Mouse (Mus musculus) layer of hippocampus, postnatal 10 days (tissue): Measurements from ENCODE around the gene H2afv. TPM values are rescaled to one million over a fixed set of nuclear protein-coding genes. Genes with fewer than 3 reads are reported as not detected.
"Not testable (repeated sequence)": the region's sequence is repeated elsewhere in the genome, so short reads cannot be mapped to it uniquely, and the experiment has no call there.

Experiments used
- DNase-seq, 2 experiments: peaks; one replicate each; pipeline ENCODE4 v3.0.0; 2021; ENCODE audit warnings: low spot score in 2 of 2
- total RNA-seq, 2 experiments: library from RNA; stranded (reverse); gene quantifications; 2 replicates each; pipeline ENCODE4 v1.2.3; 2021

Gene H2afv
- total RNA-seq, 2 experiments from 2014 or later: 48.5 to 53.6 TPM

GRCm38 (mm10) chr11:6416405-6417034 lies 27.7 kb downstream of the H2afv start:
- DNase-seq: peak; percentile 80 to 84

DNA sequence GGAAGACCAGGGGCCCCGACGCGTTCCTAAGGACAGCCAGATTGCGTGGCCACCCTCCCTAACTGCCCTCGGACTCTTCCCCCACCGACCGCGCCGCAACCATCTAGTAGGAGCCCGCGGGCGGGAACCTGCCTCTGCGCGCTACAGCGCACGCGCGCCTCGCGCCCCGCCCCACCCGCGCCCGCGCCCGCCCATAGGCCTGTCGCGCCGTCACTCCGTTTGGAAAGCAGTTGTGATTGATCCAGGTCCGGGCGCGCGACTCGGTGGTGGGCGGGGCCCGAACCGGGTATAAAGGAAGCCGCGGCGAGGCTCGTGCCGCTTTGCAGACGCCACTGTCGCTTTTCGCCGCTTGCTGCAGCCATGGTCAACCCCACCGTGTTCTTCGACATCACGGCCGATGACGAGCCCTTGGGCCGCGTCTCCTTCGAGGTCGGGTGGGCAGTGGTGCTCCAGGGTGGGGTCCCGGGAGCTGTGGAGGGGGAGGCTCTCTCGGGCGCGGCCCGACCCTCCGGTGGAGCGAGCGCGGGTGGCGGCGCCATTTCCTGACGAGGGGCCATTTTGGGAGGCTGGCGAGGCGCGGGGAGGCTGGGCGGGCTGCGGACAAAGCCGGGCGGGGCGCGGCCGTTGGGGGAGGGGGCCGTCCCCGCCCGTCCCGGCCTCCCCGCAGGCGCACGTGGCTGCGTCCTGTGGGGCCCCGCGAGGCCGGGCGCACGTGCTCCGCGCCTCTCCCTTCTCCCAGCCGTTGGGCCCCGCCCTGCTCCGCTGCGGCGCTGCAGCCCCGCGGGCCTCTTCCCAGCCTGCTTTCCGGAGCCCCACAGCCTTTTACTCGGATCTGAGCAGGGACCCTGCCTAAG lies 28.5 kb downstream of the H2afv start:
- DNase-seq: peak; percentile 100

DNA sequence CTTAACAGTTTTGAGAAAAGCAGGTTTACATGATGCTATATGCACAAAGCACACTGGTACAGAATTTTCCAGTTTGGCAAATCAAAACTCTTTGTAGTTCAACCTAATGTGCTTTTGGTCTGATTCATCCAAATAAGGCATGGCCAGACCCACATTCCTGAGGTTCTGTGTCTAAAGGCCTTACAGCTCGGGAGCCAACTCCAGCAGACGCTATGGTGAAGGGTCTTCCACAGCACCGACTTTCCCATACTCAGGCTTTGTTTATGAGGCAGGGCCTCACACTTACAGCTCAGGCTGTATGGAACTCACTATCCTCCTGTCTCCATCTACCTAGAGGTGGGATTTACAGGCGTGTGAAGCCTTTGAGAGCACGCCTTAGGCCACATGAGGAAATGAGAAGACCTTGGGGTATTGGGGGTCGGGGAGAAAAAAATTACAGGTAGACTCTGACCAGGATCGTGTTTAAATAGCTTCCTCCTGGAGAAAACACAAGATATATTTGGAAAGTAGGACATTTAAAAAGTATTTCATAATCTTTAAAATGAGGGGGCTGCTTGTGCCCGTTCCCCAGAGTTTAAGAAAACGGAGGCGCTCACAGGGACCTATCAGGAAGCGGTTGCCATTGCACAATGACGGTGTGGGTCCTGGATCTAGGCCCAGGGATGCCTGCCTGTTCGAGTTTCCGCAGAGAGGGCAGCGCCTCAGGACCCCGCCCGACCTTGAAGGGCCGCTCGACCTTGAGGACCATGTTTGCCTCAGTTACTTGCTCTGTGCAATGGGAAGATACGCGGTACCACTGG lies 29.3 kb downstream of the H2afv start, which contains the start of gene Ppia:
TSS of gene Ppia (plus strand) at position 693 of the 800 bp plus-strand sequence.
- no peak for DNase-seq

GRCm38 (mm10) chr11:6413264-6413663 lies 31.0 kb downstream of the H2afv start:
- no peak for DNase-seq

- DNase-seq: peak; percentile 90 to 91
Observed at GRCm38 (mm10) chr11:6411684-6412083, 32.6 kb downstream of the H2afv start.

- DNase-seq: not testable (repeated sequence)
Observed at GRCm38 (mm10) chr11:6410755-6411154, 33.5 kb downstream of the H2afv start.

DNA sequence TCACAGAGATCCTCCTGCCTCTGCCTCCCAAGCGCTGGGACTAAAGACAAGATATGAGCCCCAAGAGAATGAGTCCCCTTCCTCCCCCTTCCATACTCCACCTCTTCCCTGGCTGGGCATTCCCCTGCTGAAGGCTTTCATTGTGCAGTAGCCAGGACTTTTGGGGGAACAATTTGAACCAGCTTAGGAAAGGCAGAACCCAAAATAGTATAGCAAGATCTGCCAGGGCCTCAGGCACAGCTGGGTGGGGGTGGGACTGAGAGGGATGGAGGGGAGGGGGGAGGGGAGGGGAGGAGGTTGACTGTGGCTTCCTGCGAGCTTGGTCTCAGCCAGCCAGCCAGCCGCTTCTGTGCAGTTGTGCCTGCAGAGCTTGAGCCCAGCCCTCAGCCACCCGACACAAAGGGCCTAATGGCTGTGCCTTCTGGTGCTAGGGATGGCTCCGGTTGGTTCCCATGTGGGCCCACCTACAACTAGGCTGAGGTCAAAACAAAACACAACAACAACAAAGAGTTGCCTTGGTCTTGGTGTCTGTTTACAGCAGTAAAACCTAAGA lies 34.1 kb downstream of the H2afv start:
- no peak for DNase-seq

GRCm38 (mm10) chr11:6407162-6407621 lies 37.1 kb downstream of the H2afv start:
- DNase-seq: no peak

DNA sequence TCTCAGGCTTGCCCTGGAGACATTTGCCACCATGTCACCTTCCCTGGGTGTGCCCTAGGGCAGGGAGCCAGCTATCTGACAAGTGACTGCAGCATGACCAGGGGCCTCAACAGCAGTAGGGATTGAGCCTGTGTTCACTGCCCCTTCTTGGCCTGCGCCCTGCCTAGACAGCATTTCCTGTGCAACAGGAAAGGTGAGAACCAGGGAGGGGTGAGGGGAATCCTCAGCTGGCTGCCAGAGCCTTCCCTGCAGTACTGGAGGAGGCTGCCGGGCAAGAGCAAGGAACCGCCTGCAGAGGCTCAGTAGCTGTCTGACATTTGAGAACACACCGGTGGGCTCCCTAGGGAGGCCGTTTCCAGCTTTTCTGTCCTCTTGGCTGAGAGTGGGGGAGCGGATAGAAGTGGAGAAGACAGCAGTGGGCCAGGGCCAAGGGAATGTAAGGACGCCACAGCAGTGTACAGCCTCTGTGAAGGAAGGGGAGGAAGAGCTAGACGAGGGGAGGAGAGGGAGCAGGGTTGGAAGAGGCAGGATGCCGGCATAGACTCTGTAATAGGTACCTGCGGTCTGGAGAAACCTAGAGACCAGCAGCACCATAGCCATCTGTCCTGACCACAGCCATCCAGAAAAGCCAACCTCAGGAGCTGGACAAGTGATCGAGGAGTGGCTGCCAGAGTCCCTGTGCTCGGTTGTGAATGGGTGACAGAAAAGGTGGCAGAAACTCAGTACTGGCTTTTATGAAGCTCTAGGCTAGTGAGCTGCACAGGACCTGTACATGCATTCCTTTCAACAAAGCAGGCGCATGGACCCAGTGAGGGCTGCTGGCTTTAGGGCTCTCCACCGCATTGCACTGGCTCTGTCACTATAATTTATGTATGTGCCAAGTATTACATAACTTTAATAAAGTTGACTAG lies 37.7 kb downstream of the H2afv start:
- peak; percentile 31 to 45 for DNase-seq

GRCm38 (mm10) chr11:6405591-6406081 lies 38.6 kb downstream of the H2afv start:
- DNase-seq: peak in 1 of 2 experiments; percentile 17

GRCm38 (mm10) chr11:6404699-6405566 lies 39.3 kb downstream of the H2afv start:
- peak; percentile 55 to 64 for DNase-seq

DNA sequence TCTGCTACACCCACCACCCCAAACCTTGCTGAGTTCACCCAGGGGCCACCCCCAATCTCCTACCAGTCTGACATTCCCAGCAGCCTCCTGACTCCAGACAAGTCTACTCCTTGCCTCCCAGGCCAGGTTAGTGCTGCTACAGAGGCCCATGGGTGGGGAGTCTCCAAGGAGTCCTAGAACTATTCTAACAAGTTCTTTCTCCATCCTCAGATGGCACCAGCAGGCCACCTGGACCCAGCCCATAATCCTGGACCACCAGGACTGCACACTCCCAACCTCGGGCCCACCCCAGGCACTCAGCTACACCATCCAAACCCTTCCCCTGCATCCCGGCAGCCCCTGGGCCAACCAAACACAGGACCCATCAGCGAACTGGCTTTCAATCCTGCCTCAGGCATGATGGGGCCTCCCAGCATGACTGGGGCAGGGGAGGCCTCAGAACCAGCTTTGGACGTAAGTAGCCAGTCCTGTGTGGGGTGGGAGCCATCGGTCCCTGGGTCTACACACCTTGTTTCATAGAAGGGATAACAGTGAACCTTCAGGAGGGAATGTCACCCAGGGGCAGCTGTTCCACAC lies 40.3 kb downstream of the H2afv start:
- peak; percentile 5 to 10 for DNase-seq

GRCm38 (mm10) chr11:6402515-6403510 lies 41.4 kb downstream of the H2afv start:
- DNase-seq: peak; percentile 69 to 71

GRCm38 (mm10) chr11:6398141-6398540 lies 46.1 kb downstream of the H2afv start:
- peak in 1 of 2 experiments; percentile 5 for DNase-seq

DNA sequence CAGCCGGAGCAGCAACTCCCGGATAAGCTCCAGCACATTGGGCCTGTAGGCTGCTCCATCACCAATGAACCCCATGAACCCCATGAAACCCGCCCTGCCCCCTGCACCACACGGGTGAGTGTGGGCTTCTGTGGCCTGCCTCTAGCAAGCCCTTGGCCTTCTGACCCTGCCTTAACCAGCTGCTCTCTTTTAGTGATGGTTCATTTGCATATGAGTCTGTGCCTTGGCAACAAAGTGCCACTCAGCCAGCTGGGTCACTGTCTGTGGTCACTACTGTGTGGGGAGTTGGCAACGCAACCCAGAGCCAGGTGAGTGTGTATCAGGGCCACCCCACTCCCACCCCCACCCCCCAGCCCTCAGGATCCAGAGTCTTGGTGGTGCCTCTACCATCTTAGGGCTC lies 48.7 kb downstream of the H2afv start:
- DNase-seq: peak; percentile 5 to 11

DNA sequence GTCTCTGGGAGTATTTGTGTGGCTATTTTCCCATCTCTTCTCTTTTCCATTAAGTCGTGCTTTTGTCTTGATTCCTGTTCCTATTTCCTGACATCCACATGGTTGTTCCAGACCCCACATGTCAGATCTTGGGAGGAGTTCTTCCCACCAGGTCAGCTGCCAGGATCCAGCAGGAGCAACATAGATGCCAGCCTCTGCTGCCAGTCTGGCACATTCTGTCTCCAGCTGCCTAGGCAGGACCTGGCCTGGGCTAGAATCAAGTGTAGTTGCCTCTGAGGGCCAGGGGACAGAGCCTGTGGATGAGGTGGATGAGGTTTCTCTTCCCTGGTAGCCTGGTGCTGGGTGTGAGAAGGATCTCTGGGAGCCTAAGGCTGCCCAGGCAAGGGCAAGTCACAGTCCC lies 50.4 kb downstream of the H2afv start:
- DNase-seq: peak; percentile 20

- no peak for DNase-seq
Observed at GRCm38 (mm10) chr11:6392857-6393256, 51.4 kb downstream of the H2afv start.
